Mouse (Mus musculus): ENCODE measurements around the gene Eif4e2.

Gene Eif4e2

GRCm38 (mm10) chr1:87287105-87287504, 73.4 kb downstream of the Eif4e2 start:
- DNase-seq (ENCODE audit: extremely low read depth, insufficient read length, low spot score) = no peak

All from 3134 (cell line).